Mouse (Mus musculus) liver, embryonic 14.5 days (tissue): ENCODE measurements around the gene Spata21. TPM values are rescaled to one million over a fixed set of nuclear protein-coding genes. Genes with fewer than 3 reads are reported as not detected.
A peak's percentile ranks its signal among the peaks of the same experiment; 100 is the strongest.
"Not testable (repeated sequence)": the region's sequence is repeated elsewhere in the genome, so short reads cannot be mapped to it uniquely, and the experiment has no call there.

ENCODE experiments used
- ATAC-seq: fragments of 200-750 bp; cut with Nextera tagmentation; 2 replicates; pipeline ENCODE4 v1.8.0; 2017; ENCODE audit warnings: moderate number of reproducible peaks, mild to moderate bottlenecking, moderate library complexity; ENCODE audit not compliant: insufficient read depth
- DNase-seq, 3 experiments: peaks; one replicate each; pipeline ENCODE4 v3.0.0-alpha.2; 2012 to 2013; ENCODE audit warnings: low read depth in 3 of 3, low spot score in 3 of 3
- H3K27ac ChIP-seq: fragments of 300-500 bp; sonication (generic); 2 replicates; pipeline ENCODE4 v1.5.1; 2014; ENCODE audit warnings: moderate library complexity, mild to moderate bottlenecking, control low read depth, inconsistent platforms
- H3K27me3 ChIP-seq: fragments of 300-500 bp; sonication (generic); 2 replicates; pipeline ENCODE4 v1.6.1; 2014; ENCODE audit warnings: mild to moderate bottlenecking, low read length, moderate library complexity; ENCODE audit not compliant: control insufficient read depth, insufficient read depth
- H3K36me3 ChIP-seq: fragments of 300-500 bp; sonication (generic); replicated peaks from 2 replicates; pipeline ENCODE4 v1.6.1; 2014; ENCODE audit warnings: low read depth; ENCODE audit not compliant: control insufficient read depth, insufficient read depth
- H3K4me1 ChIP-seq, 2 experiments: fragments of 200-500 bp in 1 of 2; fragments of 300-500 bp in 1 of 2; sonication (generic) in 1 of 2; replicated peaks; 2 replicates each; pipeline ENCODE4 v1.6.1; 2012 to 2014; ENCODE audit warnings: antibody characterized with exemption in 1 of 2, inconsistent platforms in 1 of 2, low read length in 1 of 2; ENCODE audit not compliant: control insufficient read depth in 2 of 2, insufficient read depth in 2 of 2
- H3K4me2 ChIP-seq: fragments of 300-500 bp; sonication (generic); 2 replicates; pipeline ENCODE4 v1.6.1; 2014; ENCODE audit warnings: low read depth, mild to moderate bottlenecking, control low read depth, moderate library complexity
- H3K4me3 ChIP-seq, 2 experiments: fragments of 200-500 bp in 1 of 2; fragments of 300-500 bp in 1 of 2; sonication (generic) in 1 of 2; 2 replicates each; pipeline ENCODE4 v1.5.1; 2012 to 2014; ENCODE audit warnings: low read depth in 2 of 2, low read length in 2 of 2, mild to moderate bottlenecking in 2 of 2, control low read depth in 1 of 2, inconsistent platforms in 1 of 2, moderate library complexity in 1 of 2; ENCODE audit not compliant: insufficient read depth in 1 of 2
- H3K9ac ChIP-seq: fragments of 300-500 bp; sonication (generic); replicated peaks from 2 replicates; pipeline ENCODE4 v1.6.1; 2014; ENCODE audit warnings: mild to moderate bottlenecking, control low read depth, moderate library complexity
- H3K9me3 ChIP-seq: fragments of 300-500 bp; sonication (generic); 2 replicates; pipeline ENCODE4 v1.6.1; 2016; ENCODE audit warnings: low read length, mixed read lengths; ENCODE audit not compliant: control insufficient read depth
- CTCF ChIP-seq: IDR thresholded peaks from 2 replicates; pipeline ENCODE4 v1.5.1; 2016; ENCODE audit warnings: antibody characterized with exemption, low read depth, control low read depth
- EP300 ChIP-seq: IDR thresholded peaks from 2 replicates; pipeline ENCODE4 v1.6.1; 2016; ENCODE audit warnings: antibody characterized with exemption, low read depth
- WGBS: fragments of 180-500 bp; shearing (Covaris S2); extraction: QIAGEN DNeasy Blood & Tissue Kit; methylation state at CpG from one replicate; pipeline ENCODE4 v1.1.7; 2014; ENCODE audit not compliant: insufficient replicate concordance; 5-methylcytosine and 5-hydroxymethylcytosine counted together
- polyA plus RNA-seq, 2 experiments: library from polyadenylated mRNA; depleted of rRNA in 1 of 2; stranded (reverse) in 1 of 2; unstranded in 1 of 2; fragments of >200 nt; fragmentation: Nextera tagmentation in 1 of 2; extraction: Ambion mirVana in 1 of 2; gene quantifications; 2 replicates each; pipeline versions ENCODE4 v1.2.1 to v1.2.3; 2012 to 2014

Spata21 gene
- polyA plus RNA-seq, 2 experiments = not detected

GRCm38 (mm10) chr4:141136126-141136525, 48.0 kb downstream of the Spata21 start:
- H3K9ac ChIP-seq = no peak overlapping the region
- WGBS = 80% methylated on average over 7 of the region's 7 CpGs
- no peak for TF ChIP-seq CTCF
- TF ChIP-seq EP300 = no peak
- H3K9me3 ChIP-seq = no peaks in the 10 kb centered on the region
- H3K27me3 ChIP-seq = no peaks in the 10 kb centered on the region
- H3K4me1 ChIP-seq = peaks cover 4 to 32% of the 10 kb centered on the region in 2 experiments
- H3K27ac ChIP-seq = no peak overlapping the region
- ATAC-seq = no peak
- no peak for DNase-seq
- no peak overlapping the region for H3K4me3 ChIP-seq
- H3K4me2 ChIP-seq = no peak overlapping the region; the same call in 1 of the 2 replicates
- no peaks in the 10 kb centered on the region; the same call in 1 of the 2 replicates for H3K36me3 ChIP-seq

DNA sequence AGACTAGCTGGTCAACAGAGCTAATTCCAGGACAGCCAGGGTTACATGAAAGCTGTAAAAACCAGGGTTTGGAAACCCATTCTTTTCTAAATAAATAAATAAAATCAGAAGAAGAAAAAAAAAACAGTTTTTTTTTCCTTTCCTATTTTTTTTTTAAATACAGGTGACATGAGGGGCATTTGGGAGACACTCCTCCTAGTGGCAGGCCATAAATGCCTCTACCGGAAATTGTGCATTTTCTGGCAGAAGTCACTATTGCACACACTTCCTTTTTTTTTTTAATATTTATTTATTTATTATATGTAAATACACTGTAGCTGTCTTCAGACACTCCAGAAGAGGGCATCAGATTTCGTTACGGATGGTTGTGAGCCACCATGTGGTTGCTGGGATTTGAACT, 49.6 kb downstream of the Spata21 start:
- H3K27ac ChIP-seq, H3K4me3 ChIP-seq, ATAC-seq, H3K9ac ChIP-seq, DNase-seq, H3K36me3 ChIP-seq, H3K9me3 ChIP-seq, H3K27me3 ChIP-seq: not testable (repeated sequence)
- Histone ChIP-seq H3K4me1 (peaks cover 4 to 31% of the 10 kb centered on the region in 2 experiments), H3K4me2 (peak overlapping the region; percentile 92)
- peak; percentile 21; the same call in 1 of the 2 replicates for TF ChIP-seq CTCF
- WGBS = 33% methylated on average over 3 of the region's 3 CpGs

DNA sequence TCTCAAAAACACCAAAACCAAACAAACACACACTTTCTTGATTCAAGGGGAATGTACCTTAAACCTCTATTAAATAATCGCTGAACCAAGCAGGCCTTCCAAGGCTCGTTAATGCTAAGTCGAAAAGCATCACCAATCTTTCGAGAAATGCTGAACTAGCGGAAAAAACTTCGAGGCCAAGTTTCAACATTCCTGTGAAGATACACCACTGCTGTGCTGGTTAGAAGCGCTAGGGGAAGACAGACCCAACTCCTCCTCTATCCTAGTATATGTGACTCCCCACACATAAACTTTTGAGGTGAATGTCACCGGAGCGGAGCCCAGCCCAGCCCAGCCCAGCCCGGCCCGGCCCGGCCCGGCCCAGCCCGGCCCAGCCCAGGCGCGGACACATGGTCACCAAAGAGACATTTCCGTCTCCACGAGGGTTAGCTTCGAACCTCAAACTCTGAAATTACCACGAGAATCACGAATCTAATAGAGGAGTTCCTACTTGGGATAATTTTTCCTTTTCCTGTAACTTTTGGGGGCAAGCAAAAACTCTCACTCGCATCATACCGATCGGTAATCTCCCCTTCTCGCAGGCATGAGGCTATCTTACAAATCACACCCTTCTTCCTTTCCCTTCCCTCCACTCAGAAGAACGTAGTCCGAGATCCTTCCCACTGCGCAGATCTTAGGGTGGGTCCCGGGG, 50.4 kb downstream of the Spata21 start:
- WGBS = under 1% methylated on average over 29 of the region's 29 CpGs
- Histone ChIP-seq H3K27ac (peak overlapping the region; percentile 31), H3K9ac (peak overlapping the region; percentile 74), H3K4me3 (peak overlapping the region; percentile 70 to 84), H3K4me1 (peaks cover 4 to 29% of the 10 kb centered on the region in 2 experiments), H3K36me3 (no peaks in the 10 kb centered on the region), H3K9me3 (no peaks in the 10 kb centered on the region), H3K27me3 (no peaks in the 10 kb centered on the region), H3K4me2 (peak overlapping the region; percentile 92)
- TF ChIP-seq CTCF = no peak
- no peak for TF ChIP-seq EP300
- DNase-seq = peak in 1 of 3 experiments; percentile 42
- peak; percentile 23 for ATAC-seq

DNA sequence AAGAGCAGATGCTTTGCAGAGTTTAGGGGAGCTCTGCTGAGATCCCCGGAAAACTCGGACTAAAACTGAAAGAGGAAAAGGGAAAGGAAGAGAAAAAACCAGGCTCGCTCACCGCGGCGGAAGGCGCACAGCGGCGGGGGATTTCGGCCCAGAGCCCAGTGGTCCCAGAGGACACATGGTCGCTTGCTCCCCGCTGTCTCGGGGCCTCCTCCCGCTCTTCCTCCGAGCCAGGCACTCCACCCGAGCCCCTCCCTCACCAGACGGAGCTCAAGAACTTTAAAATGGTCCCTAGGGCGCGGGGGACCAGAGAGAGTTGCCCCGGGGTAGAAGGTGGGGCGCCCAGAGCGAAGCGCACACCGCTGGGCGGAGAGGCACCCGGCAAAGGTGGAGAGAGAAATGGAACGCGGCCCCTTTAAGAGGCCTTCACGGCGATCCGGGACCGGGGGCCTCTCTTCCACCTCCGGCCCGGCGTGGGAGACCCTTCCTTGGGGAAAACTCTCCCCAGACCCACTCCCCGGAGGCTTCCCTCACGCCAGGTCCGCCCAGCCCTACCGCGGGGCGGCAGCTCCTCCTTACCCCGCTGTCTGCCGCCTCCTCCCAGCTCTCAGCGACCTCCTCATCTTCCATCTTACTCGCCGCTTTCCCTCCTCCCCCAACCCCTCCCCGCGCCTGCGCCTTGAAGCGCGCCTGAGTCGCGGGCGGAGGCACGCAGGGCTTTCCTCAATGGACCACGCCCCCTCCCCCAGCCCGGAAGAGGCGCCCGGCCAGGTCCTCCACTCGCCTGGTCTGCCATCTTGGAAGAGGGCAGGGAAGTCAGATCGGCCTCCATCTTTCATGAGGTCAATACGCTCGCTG, 51.2 kb downstream of the Spata21 start, which contains the start of gene Szrd1:
Gene Szrd1, minus strand, starts transcription at position 660 of the 855 bp plus-strand sequence.
- Histone ChIP-seq H3K4me2 (peak within 1 kb of the TSS; percentile 92), H3K9ac (peak within 1 kb of the TSS; percentile 74), H3K4me3 (peak within 1 kb of the TSS; percentile 70 to 84), H3K27me3 (no peaks in the 10 kb centered on the region), H3K36me3 (no peaks in the 10 kb centered on the region), H3K9me3 (no peaks in the 10 kb centered on the region), H3K27ac (peak within 1 kb of the TSS; percentile 31), H3K4me1 (peaks cover 4 to 29% of the 10 kb centered on the region in 2 experiments)
- under 1% methylated on average over 62 of the region's 63 CpGs for WGBS
- ATAC-seq = peak; percentile 95
- TF ChIP-seq EP300 = no peak
- TF ChIP-seq CTCF = 0 out of 2 replicates have a peak, but pooled peaks have one; percentile 1
- DNase-seq = peak; percentile 98 to 99 (median 99)

GRCm38 (mm10) chr4:141140354-141140753, 52.2 kb downstream of the Spata21 start:
- not testable (repeated sequence) for H3K36me3 ChIP-seq, DNase-seq, ATAC-seq, H3K4me3 ChIP-seq, H3K27me3 ChIP-seq, H3K9ac ChIP-seq, H3K9me3 ChIP-seq, H3K27ac ChIP-seq
- WGBS = 77% methylated on average over 9 of the region's 9 CpGs
- Histone ChIP-seq H3K4me1 (peaks cover 4 to 29% of the 10 kb centered on the region in 2 experiments), H3K4me2 (peak overlapping the region; percentile 50)
